Mouse (Mus musculus): ENCODE results near the gene Klrb1c.

DNA sequence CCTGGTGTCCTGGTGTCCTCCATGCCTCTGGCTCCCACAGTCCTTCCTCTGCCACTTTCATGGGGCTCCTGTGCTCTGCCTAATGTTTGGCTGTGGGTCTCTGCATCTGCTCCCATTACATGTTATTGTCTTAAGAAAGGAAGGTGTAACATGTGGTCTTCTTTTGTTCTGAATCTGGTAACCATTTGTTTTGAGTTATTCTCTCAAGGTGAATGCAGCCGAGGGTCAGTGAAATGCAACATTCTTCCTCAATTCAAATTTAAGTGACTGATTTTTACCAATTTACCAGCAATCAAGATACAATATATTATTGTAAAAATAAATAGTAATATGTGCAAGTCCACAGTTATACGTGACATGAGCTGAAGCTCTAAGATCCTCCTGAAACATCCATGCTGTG, at the start of gene Klrb1c:
- TF ChIP-seq POLR2A (IDR thresholded peaks at IDR 0.05; ENCODE audit: borderline replicate concordance, control insufficient read depth, low read depth, low read length) = no peak
- no peak for TF ChIP-seq CTCF (IDR thresholded peaks at IDR 0.05; ENCODE audit: control insufficient read depth, insufficient read depth, low read length)
